Mouse (Mus musculus) lung, embryonic 14.5 days (tissue): Measurements from ENCODE around the gene Kctd21. TPM values are rescaled to one million over a fixed set of nuclear protein-coding genes. Genes with fewer than 3 reads are reported as not detected.
A peak's percentile ranks its signal among the peaks of the same experiment; 100 is the strongest.

Source experiments
- ATAC-seq: fragments of 200-750 bp; cut with Nextera tagmentation; 2 replicates; pipeline ENCODE4 v1.8.0; 2017; ENCODE audit warnings: mild to moderate bottlenecking, moderate TSS enrichment, moderate library complexity; ENCODE audit not compliant: insufficient read depth
- DNase-seq: peaks from one replicate; pipeline ENCODE4 v3.0.0-alpha.2; 2015
- H3K27ac ChIP-seq: fragments of 300-500 bp; sonication (generic); 2 replicates; pipeline ENCODE4 v1.5.1; 2014; ENCODE audit warnings: low read depth, mild to moderate bottlenecking, moderate library complexity
- H3K27me3 ChIP-seq: fragments of 300-500 bp; sonication (generic); 2 replicates; pipeline ENCODE4 v1.6.1; 2014; ENCODE audit warnings: low read length, control low read depth; ENCODE audit not compliant: insufficient read depth
- H3K36me3 ChIP-seq: fragments of 300-500 bp; sonication (generic); 2 replicates; pipeline ENCODE4 v1.6.1; 2014; ENCODE audit warnings: control low read depth; ENCODE audit not compliant: insufficient read depth
- H3K4me1 ChIP-seq: fragments of 300-500 bp; sonication (generic); 2 replicates; pipeline ENCODE4 v1.6.1; 2014; ENCODE audit warnings: antibody characterized with exemption, control low read depth; ENCODE audit not compliant: insufficient read depth
- H3K4me2 ChIP-seq: fragments of 300-500 bp; sonication (generic); 2 replicates; pipeline ENCODE4 v1.6.1; 2014; ENCODE audit warnings: mild to moderate bottlenecking
- H3K4me3 ChIP-seq: fragments of 300-500 bp; sonication (generic); 2 replicates; pipeline ENCODE4 v1.5.1; 2014; ENCODE audit warnings: low read depth, low read length
- H3K9ac ChIP-seq: fragments of 300-500 bp; sonication (generic); 2 replicates; pipeline ENCODE4 v1.6.1; 2014
- H3K9me3 ChIP-seq: fragments of 300-500 bp; sonication (generic); 2 replicates; pipeline ENCODE4 v1.6.1; 2016; ENCODE audit warnings: low read depth, low read length, control low read depth
- CTCF ChIP-seq: IDR thresholded peaks from 2 replicates; pipeline ENCODE4 v1.5.1; 2016; ENCODE audit warnings: antibody characterized with exemption, low read depth
- whole genome bisulfite sequencing: fragments of 180-500 bp; shearing (Covaris S2); extraction: QIAGEN DNeasy Blood & Tissue Kit; methylation state at CpG from one replicate; pipeline ENCODE4 v1.1.7; 2014; 5-methylcytosine and 5-hydroxymethylcytosine counted together
- polyA plus RNA-seq: library from polyadenylated mRNA; unstranded; fragments of >200 nt; fragmentation: Nextera tagmentation; extraction: Ambion mirVana; gene quantifications from 2 replicates; pipeline ENCODE4 v1.2.1, GENCODE M21; 2014

Gene Kctd21
- polyA plus RNA-seq, result 4.7 and 5.7 TPM in 2 replicates

DNA sequence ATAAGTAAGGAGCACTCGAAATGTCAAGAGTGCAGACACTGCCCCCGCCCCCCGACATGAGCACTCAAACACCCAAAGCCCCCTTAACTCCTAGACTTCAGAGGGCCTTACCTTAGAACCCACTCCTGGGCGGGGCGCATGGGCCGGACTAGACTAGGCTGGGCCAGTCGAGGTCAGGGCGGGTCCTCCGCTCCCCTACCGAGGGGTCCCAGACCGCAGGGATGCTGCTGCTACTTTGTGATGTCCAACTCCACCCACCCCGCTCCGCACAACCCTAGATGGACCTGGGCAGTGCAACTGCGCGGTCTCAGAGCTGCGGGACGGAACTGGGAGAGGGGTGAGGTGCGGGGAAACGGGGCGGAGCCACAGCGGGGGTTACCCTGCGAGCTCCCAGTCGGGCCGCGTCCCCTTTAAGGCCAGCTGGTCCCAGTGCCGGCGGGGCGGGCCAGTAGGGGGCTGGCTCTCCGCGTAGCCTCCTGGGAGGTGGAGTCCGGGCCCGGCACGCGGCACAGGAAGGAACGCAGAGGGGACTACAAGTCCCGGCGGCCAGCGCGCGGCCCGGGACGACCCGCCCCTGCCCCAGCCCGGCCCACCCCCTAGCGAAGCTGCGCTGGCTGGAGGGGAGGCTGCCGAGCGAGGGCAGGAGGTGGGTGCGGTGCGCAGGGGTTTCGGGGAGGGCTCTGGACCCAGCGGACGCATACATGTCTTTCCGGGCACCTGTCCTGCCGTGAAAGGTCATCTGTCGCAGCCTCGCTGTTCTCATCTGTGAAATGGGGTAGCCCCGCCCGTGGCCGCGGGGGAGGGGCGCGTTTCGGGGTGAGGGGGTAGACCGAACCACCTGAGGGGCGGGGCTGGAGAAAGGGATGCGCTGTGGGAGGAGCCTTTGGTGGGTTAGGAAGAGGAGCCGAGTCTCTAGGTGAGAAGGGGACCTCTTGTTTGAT lies at the start of gene Kctd21, which contains the start of gene Usp35:
Kctd21 (plus strand) TSS at position 602 of the 941 bp plus-strand sequence.
Usp35 (minus strand) TSS at position 295 of the 941 bp plus-strand sequence.
- H3K27ac ChIP-seq, result no peak within 1 kb of the TSS
- H3K9me3 ChIP-seq, result no peaks in the 10 kb centered on the region
- TF ChIP-seq CTCF, result peak; percentile 44
- peaks cover 7% of the 10 kb centered on the region for H3K4me1 ChIP-seq
- ATAC-seq (peak; percentile 99), DNase-seq (peak; percentile 97)
- peaks cover 3% of the 10 kb centered on the region; the same call in 1 of the 2 replicates for H3K27me3 ChIP-seq
- H3K9ac ChIP-seq, result peak within 1 kb of the TSS; percentile 66
- WGBS, result under 1% methylated on average over 68 of the region's 68 CpGs
- H3K4me2 ChIP-seq, result peak within 1 kb of the TSS; percentile 70
- H3K36me3 ChIP-seq, result no peaks in the 10 kb centered on the region
- H3K4me3 ChIP-seq, result peak within 1 kb of the TSS; percentile 78

DNA sequence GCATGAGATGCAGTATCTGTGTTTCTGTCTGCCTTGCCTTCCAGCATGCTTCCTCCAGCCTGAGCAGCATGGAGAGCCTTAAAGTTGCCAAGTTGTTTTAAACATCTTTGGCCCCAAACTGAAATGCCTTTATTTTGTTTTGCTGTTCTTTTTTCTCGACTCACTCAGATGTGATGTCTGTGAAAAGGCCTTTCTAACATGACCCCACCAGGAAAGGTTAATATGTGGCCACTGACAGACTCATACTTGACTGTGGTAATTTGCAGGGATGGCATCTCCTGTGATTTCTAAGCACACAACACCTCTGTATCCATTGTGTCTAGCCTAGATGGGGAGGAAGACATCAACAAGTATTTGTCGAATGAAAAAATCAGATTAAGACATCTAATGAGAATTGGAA lies 35.1 kb upstream of the Kctd21 start:
- DNase-seq, result no peak
- no peak for TF ChIP-seq CTCF
- Histone ChIP-seq H3K9me3 (no peaks in the 10 kb centered on the region), H3K4me1 (no peaks in the 10 kb centered on the region), H3K27ac (no peak overlapping the region), H3K4me3 (no peak overlapping the region), H3K36me3 (peaks cover 29% of the 10 kb centered on the region; the same call in 1 of the 2 replicates), H3K4me2 (no peak overlapping the region), H3K27me3 (no peaks in the 10 kb centered on the region), H3K9ac (no peak overlapping the region)
- ATAC-seq, result 0 out of 2 replicates have a peak, but pooled peaks have one; percentile 16
- WGBS, result 40% methylated on average over 2 of the region's 2 CpGs

DNA sequence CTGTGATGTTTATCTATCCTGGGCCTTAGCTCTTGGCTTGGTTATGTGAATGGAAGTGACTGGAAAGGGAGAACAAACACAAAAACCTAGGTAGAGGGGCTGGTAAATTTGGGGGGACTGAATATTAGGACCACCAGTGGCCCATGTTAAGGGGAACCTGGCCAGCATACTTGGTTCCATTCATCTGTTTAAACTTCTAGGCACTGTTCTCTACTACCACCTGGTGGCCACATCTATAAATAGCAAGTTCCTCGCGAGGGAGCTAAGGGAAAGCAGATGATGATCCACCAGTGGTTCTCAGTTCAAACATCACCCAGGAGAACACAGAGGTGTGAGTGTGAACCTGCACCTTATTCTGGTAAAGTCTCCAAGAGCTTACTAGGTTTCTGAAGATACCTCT lies 34.7 kb upstream of the Kctd21 start:
- no peaks in the 10 kb centered on the region for H3K9me3 ChIP-seq
- H3K27ac ChIP-seq, result no peak overlapping the region
- WGBS, result 5% methylated on average over 2 of the region's 2 CpGs
- TF ChIP-seq CTCF, result peak; percentile 90
- H3K4me2 ChIP-seq, result no peak overlapping the region
- no peaks in the 10 kb centered on the region for H3K27me3 ChIP-seq
- H3K9ac ChIP-seq, result no peak overlapping the region
- ATAC-seq (0 out of 2 replicates have a peak, but pooled peaks have one; percentile 36), DNase-seq (peak; percentile 88)
- peaks cover 29% of the 10 kb centered on the region; the same call in 1 of the 2 replicates for H3K36me3 ChIP-seq
- no peak overlapping the region for H3K4me3 ChIP-seq
- H3K4me1 ChIP-seq, result no peaks in the 10 kb centered on the region

DNA sequence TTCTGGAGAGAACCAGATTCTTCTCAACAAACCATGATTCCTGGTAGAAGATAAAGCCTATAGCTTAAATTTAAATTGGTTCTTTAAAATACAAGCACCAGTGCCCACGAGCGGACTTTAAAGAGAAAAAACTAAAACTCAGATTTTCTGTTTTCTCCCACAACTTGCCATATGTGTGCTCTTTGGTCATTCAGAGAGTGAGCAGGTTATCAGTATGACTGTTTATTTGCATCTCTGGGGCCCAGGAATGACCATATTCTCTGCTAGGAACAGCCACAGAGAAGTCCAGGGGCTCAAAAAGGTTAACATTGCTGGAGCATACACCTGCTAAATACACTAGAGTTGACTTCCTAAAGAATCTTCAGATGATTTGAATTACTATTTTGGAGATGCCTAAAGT lies 33.8 kb upstream of the Kctd21 start:
- Histone ChIP-seq H3K4me1 (no peaks in the 10 kb centered on the region), H3K9ac (no peak overlapping the region), H3K9me3 (no peaks in the 10 kb centered on the region), H3K36me3 (peaks cover 37% of the 10 kb centered on the region), H3K27me3 (no peaks in the 10 kb centered on the region), H3K27ac (no peak overlapping the region), H3K4me2 (no peak overlapping the region), H3K4me3 (no peak overlapping the region)
- no peak for ATAC-seq
- no peak for DNase-seq
- 93% methylated on average over 2 of the region's 2 CpGs for WGBS
- TF ChIP-seq CTCF, result no peak

DNA sequence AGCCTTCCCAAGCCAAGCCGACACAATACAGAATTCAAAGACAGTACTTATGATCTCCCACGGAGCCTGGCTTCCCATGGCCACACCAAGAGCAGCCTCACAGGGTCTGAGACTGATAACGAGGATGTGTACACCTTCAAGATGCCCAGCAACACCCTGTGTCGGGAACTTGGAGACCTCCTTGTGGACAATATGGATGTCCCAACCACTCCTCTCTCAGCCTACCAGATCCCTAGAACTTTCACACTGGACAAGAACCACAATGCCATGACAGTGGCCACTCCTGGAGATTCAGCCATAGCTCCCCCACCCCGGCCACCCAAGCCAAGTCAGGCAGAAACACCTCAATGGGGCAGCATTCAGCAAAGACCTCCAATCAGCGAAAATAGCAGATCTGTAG lies 33.2 kb upstream of the Kctd21 start:
- DNase-seq (no peak), ATAC-seq (no peak)
- H3K4me1 ChIP-seq, result no peaks in the 10 kb centered on the region
- TF ChIP-seq CTCF, result no peak
- no peaks in the 10 kb centered on the region for H3K9me3 ChIP-seq
- no peak overlapping the region for H3K4me2 ChIP-seq
- 88% methylated on average over 6 of the region's 6 CpGs for WGBS
- no peaks in the 10 kb centered on the region for H3K27me3 ChIP-seq
- no peak overlapping the region for H3K4me3 ChIP-seq
- no peak overlapping the region for H3K9ac ChIP-seq
- H3K27ac ChIP-seq, result no peak overlapping the region
- peaks cover 44% of the 10 kb centered on the region for H3K36me3 ChIP-seq

DNA sequence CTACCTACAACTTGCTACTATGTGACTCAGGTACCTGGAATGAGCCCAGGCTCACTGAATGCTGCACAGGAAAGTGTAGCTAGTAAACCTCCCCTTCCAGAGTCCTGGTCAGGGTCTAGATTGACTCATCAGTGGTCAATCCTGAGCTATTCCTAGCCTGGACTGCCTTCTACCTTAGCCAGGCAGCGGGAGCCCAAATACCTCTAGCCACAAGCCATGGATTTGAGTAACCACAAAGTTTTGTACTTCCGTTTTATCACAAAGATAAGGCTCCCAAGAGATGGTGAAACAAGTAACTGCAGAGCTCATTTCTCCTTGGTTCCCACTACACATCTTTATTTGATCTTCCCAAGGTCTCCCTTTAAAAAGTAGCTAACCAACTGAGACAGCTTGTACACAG lies 31.2 kb upstream of the Kctd21 start:
- H3K4me1 ChIP-seq, result no peaks in the 10 kb centered on the region
- peaks cover 53% of the 10 kb centered on the region for H3K36me3 ChIP-seq
- H3K4me3 ChIP-seq, result no peak overlapping the region
- no peak for TF ChIP-seq CTCF
- H3K27ac ChIP-seq, result no peak overlapping the region
- 87% methylated on average over 2 of the region's 2 CpGs for WGBS
- no peaks in the 10 kb centered on the region for H3K27me3 ChIP-seq
- ATAC-seq (no peak), DNase-seq (no peak)
- no peak overlapping the region for H3K9ac ChIP-seq
- H3K4me2 ChIP-seq, result no peak overlapping the region
- no peaks in the 10 kb centered on the region for H3K9me3 ChIP-seq

DNA sequence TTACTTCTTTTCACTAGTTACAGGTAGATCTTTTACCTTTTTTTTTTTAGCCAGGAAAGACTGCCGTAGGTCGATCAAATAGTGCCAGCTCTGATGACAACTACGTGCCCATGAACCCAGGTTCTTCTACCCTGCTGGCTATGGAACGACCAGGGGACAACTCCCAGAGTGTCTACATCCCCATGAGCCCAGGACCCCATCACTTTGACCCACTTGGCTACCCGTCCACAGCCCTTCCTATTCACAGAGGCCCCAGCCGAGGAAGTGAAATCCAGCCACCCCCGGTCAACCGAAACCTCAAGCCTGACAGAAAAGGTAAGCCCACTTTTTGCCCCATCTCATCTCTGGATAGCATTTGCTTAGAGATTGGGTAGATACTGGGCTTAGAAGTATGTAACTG lies 30.8 kb upstream of the Kctd21 start:
- peaks cover 53% of the 10 kb centered on the region for H3K36me3 ChIP-seq
- WGBS, result 82% methylated on average over 8 of the region's 8 CpGs
- no peak for TF ChIP-seq CTCF
- H3K27ac ChIP-seq, result no peak overlapping the region
- H3K4me2 ChIP-seq, result no peak overlapping the region
- no peak for DNase-seq
- no peak overlapping the region for H3K9ac ChIP-seq
- H3K9me3 ChIP-seq, result no peaks in the 10 kb centered on the region
- H3K4me1 ChIP-seq, result no peaks in the 10 kb centered on the region
- no peak overlapping the region for H3K4me3 ChIP-seq
- H3K27me3 ChIP-seq, result no peaks in the 10 kb centered on the region
- ATAC-seq, result no peak
